Mouse (Mus musculus) mouse embryonic stem cell (cell line): ENCODE data around the gene Il19.

Experiments
- in situ Hi-C, 2 experiments: fragments of 300-500 bp; cut with MboI; formaldehyde crosslinking; loops; 1 replicate in 1 of 2; 3 replicates in 1 of 2; pipeline ENCODE4 v1.14.3; 2019 to 2020; ENCODE audit warnings: low sequenced_read_pairs in 2 of 2, low pct_unique_long_range_greater_than_20kb in 1 of 2, mixed read lengths in 1 of 2; ENCODE audit not compliant: unreplicated experiment in 1 of 2

The Il19 gene

GRCm38 (mm10) chr1:130940065-130940687 lies at the start of gene Il19:
Gene Il19 (minus strand): TSS chr1:130940115.
- in situ Hi-C loops: no loop called here

DNA sequence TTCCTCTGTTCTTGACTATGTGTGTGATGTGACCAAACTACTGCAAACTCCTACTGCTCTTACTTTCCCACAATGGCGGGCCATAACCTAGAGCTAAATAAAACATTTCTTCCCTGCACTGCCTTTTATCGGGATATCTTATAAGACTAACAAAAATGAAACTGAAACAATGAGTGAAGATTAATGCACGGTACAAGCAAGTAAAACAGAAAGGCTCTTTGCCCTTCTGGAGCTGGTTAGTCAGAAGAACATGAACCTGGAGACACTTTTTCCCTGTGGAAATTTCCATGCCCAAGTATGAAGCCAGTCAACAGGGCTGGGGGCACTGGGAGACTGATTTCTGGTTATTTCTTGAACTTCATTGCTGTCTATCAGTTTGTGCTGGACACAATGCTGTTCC lies 49.4 kb upstream of the Il19 start:
- in situ Hi-C loops: no loop called here

- in situ Hi-C loops: no loop called here
Measured at GRCm38 (mm10) chr1:130987418-130987817, 47.5 kb upstream of the Il19 start.

GRCm38 (mm10) chr1:130987001-130987400 lies 47.1 kb upstream of the Il19 start:
- in situ Hi-C loops: no loop called here

- in situ Hi-C loops: no loop called here
Measured at GRCm38 (mm10) chr1:130984441-130984840, 44.5 kb upstream of the Il19 start.

DNA sequence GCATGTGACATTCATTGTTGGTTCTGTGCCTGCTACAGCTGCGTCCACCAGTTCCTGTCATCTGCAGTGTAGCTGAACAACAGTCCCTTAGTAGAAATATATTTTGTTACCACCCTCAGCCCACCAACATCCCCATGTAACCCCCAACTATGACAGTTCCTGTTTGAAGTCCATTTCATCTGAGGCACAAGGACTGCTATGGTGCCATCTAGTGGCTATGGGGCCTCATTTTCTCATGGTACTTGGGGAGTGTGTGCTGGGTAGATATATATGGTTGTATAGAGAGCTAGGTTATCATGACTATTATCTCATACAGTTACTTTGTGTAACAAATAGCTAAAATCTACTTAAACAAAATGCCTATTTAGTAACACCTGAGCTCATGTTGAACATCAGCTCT lies 39.5 kb upstream of the Il19 start:
- in situ Hi-C loops: no loop called here

GRCm38 (mm10) chr1:130963891-130964290 lies 24.0 kb upstream of the Il19 start:
- in situ Hi-C loops: no loop called here

DNA sequence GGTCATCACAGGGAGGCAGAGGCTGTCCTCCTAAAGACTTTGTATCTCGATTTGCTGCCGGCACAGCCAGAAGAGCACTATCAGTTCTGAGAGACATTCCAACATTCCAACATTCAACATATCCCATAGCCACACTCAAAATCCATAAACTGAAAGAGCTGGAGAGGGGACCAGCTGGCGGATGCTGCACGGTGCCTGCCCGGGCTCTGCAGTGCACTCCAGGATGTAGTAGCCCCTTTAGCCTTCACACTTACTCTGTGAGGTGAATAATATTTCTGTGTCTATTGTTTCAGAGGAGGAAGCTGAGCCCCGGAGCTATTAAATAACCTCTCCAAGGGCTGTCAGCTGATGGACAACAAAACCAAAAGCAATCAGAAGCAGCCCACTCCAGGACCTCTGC lies 7.0 kb upstream of the Il19 start:
- in situ Hi-C loops: no loop called here

GRCm38 (mm10) chr1:130941801-130942200 lies 1.9 kb upstream of the Il19 start:
- in situ Hi-C loops: no loop called here

DNA sequence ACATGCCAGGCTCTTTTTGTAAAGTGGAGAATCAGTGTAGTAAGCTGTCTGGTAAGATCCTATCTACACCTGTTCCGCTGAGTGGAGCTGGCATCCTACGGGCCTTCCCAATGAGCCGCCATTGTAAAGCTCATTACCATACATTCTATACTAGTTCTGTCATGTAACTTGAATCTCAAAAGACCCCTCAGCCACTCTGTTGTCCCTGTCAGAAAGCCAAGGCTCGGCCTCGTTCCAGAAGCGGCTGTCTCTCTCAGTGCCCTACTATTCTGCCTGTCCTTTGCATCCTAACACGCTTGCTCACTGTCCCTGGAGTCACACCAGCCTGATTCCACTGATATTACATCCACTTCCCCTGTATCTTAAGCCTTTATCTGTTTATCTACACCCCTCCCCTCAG lies 1.7 kb downstream of the Il19 start:
- in situ Hi-C loops: no loop called here

DNA sequence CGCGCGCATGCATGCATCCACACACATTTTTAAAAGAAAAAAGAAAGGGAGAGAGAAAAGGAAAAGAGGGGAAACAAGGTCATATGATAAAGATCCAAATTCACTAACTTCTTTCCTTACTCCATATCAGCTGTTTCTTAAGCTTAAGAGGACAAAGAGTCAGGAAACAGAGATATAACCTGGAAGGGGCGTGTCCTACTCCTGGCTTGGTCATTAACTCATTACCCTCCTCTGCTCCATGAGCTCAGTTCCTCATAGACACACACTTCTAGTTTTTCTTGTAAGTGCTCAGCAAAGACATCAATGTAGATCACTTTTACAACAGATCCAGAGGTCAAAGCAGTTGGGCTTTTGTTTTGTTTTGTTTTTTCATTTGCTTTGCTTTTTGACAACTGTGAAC lies 2.7 kb downstream of the Il19 start:
- in situ Hi-C loops: no loop called here

DNA sequence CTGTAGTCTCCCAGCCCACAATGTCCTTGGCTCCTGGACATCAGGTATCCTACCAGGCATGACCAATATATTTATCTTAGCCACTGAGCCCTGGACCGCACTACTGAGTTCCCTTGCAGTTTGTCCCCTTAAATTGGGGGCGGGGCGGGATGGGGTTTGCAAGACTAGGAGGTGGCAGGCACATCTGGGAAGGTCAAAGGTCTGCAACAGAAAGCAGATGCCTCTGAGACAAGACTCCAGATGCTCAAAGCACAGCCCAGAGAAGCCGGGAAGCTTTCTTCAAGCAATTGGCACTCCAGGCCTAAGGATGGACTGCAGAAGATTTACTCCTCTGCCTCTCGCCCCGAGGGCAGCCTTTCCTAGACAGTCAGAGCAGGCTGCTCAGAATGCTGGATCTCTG lies 3.6 kb downstream of the Il19 start:
- in situ Hi-C loops: no loop called here

DNA sequence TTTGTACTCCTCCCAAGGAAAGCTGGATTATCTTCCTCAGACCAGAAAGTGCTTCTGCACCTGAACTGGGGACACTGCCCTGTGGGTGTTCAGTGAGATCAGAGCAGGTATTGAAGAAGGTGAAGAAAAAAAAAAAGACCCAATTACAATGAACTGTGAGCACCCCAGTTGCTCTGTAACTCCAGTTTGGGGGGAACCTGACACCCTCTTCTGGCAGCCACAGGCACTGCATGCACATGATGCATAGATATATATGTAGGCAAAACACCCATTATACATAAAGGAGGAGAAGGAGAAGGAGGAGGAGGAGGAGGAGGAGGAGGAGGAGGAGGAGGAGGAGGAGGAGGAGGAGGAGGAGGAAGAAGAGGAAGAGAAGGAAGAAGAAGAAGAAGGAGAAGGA lies 13.4 kb downstream of the Il19 start:
- in situ Hi-C loops: no loop called here

- in situ Hi-C loops: no loop called here
Measured at GRCm38 (mm10) chr1:130918323-130918980, 21.5 kb downstream of the Il19 start.

GRCm38 (mm10) chr1:130911401-130912010 lies 28.4 kb downstream of the Il19 start, which contains the start of gene Il20:
Gene Il20 (minus strand): TSS chr1:130911451.
- in situ Hi-C loops: no loop called here

DNA sequence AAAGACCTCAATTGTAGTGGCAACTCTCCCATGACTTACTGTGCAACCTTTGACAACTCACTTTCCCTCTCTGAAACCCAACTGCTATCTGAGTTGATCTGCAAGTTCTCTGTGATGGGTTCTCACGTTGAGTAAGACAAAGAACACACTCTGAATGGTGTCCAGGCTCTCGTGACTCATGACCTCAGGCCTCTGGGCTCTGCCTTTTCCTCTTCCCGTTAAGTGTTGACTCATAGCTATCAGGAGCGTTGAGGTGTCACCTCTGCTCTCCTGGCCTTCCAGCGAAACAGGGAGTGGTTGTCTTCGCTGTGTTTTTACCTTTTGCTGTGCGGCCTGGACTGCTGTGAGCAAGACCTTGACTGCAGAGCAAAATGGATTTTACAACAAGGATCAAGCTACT lies 37.4 kb downstream of the Il19 start:
- in situ Hi-C loops: no loop called here

DNA sequence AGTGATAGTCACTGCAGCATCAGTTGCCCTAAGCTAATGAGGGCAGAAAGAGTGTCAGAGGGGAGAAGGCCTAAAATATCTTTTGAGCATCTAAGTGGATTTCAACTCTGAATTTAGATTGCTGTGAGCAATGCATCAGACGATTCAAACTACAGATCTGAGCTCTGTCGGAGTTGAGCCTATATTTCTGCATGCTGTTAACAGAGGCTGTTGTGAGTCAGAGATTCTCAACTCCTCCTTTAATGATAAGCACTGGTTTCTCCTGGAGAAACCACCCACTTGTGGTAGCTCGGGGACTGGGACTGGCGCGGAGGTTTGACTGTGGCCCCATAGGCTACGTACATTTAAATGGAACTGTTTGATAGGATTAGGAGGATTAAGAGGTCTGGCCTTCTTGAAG lies 45.4 kb downstream of the Il19 start:
- in situ Hi-C loops: loop anchor here (25.0 kb wide), 1 partner anchor 368 kb away; no protein-coding TSS in a partner anchor

- in situ Hi-C loops: loop anchor here (25.0 kb wide), 1 partner anchor 369 kb away; no protein-coding TSS in a partner anchor
Measured at GRCm38 (mm10) chr1:130893329-130894040, 46.4 kb downstream of the Il19 start.

DNA sequence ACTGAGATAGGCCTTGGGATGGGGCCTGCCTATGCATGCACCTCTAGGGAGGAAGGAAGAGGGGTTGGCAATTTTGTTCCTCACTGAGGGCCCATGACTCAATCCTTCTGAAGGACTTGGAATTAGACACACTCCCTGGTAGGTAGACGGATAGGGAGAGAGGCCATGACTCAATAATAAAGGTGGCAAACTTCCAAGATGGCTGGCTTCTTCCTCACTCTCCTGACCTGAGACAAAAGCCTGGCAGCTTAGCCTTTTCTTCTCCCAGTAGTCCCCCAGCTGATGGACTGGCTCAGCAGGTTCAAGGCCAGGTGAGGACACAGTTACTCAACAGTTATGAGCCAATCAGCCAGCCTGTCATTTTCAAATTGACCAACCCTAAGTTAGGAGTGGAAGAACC lies 47.5 kb downstream of the Il19 start:
- in situ Hi-C loops: loop anchor here (25.0 kb wide), 1 partner anchor 370 kb away; no protein-coding TSS in a partner anchor
